Mouse (Mus musculus) brain, embryonic 14.5 days (tissue): ENCODE measurements at regions not wholly inside any gene's neighbourhood (a gene's known extent, or its start where the extent isn't known, plus 50 kb on each side); places are given as distances from the start of the nearest gene placed in this dataset.

Experiments used
- DNase-seq: peaks from one replicate; pipeline ENCODE4 v3.0.0-alpha.2; 2011; ENCODE audit warnings: low read depth
- CTCF ChIP-seq: fragments of 200-500 bp; IDR thresholded peaks from 2 replicates; pipeline ENCODE4 v1.5.1; 2012; ENCODE audit warnings: inconsistent platforms, mild to moderate bottlenecking, moderate library complexity, borderline replicate concordance; ENCODE audit not compliant: insufficient read depth, insufficient read length; ENCODE audit errors: extremely low read depth
- POLR2A ChIP-seq: fragments of 200-500 bp; IDR thresholded peaks from 2 replicates; pipeline ENCODE4 v1.6.1; 2012; ENCODE audit warnings: mild to moderate bottlenecking, inconsistent platforms, borderline replicate concordance; ENCODE audit not compliant: poor library complexity, insufficient read depth, insufficient read length, severe bottlenecking; ENCODE audit errors: extremely low read depth

- DNase-seq = no peak
- TF ChIP-seq CTCF (no peak), POLR2A (no peak)
Measured at GRCm38 (mm10) chr3:57910020-57910419, 62.1 kb upstream of the Pfn2 start.

- peak; percentile 86 for DNase-seq
Measured at GRCm38 (mm10) chr3:57911831-57912596, 64.1 kb upstream of the Pfn2 start.

GRCm38 (mm10) chr3:57912650-57913343, 64.9 kb upstream of the Pfn2 start:
- TF ChIP-seq CTCF (peak; percentile 26; the same call in 1 of the 2 replicates), POLR2A (no peak)
- DNase-seq = peak; percentile 63

More at GRCm38 (mm10) chr3:57911831-57912596, 64.1 kb upstream of the Pfn2 start:
- no peak for TF ChIP-seq POLR2A
- no peak for TF ChIP-seq CTCF

GRCm38 (mm10) chr3:57914687-57915086, 66.8 kb upstream of the Pfn2 start:
- TF ChIP-seq CTCF = no peak
- TF ChIP-seq POLR2A = no peak
- DNase-seq = no peak

GRCm38 (mm10) chr3:57918913-57919312, 71.0 kb upstream of the Pfn2 start:
- peak; percentile 73 for DNase-seq
- TF ChIP-seq CTCF (no peak), POLR2A (no peak)

GRCm38 (mm10) chr3:57919390-57920089, 71.7 kb upstream of the Pfn2 start:
- TF ChIP-seq POLR2A = no peak
- TF ChIP-seq CTCF = no peak
- peak; percentile 94 for DNase-seq

GRCm38 (mm10) chr3:57920090-57920432, 72.2 kb upstream of the Pfn2 start:
- TF ChIP-seq CTCF (no peak), POLR2A (no peak)
- peak; percentile 73 for DNase-seq

- TF ChIP-seq POLR2A (no peak), CTCF (no peak)
- no peak for DNase-seq
Measured at GRCm38 (mm10) chr3:57921071-57921882, 73.4 kb upstream of the Pfn2 start.

GRCm38 (mm10) chr3:57923061-57923460, 75.2 kb upstream of the Pfn2 start:
- TF ChIP-seq CTCF (no peak), POLR2A (no peak)
- DNase-seq = peak; percentile 28

- DNase-seq = peak; percentile 36
- TF ChIP-seq CTCF (no peak), POLR2A (no peak)
Measured at GRCm38 (mm10) chr3:57932657-57933539, 85.0 kb upstream of the Pfn2 start.
